Mouse (Mus musculus): ENCODE results near the gene Papss2. TPM values are rescaled to one million over a fixed set of nuclear protein-coding genes. Genes with fewer than 3 reads are reported as not detected.

Gene Papss2
- polyA plus RNA-seq, 1 experiment = 4.9 TPM

DNA sequence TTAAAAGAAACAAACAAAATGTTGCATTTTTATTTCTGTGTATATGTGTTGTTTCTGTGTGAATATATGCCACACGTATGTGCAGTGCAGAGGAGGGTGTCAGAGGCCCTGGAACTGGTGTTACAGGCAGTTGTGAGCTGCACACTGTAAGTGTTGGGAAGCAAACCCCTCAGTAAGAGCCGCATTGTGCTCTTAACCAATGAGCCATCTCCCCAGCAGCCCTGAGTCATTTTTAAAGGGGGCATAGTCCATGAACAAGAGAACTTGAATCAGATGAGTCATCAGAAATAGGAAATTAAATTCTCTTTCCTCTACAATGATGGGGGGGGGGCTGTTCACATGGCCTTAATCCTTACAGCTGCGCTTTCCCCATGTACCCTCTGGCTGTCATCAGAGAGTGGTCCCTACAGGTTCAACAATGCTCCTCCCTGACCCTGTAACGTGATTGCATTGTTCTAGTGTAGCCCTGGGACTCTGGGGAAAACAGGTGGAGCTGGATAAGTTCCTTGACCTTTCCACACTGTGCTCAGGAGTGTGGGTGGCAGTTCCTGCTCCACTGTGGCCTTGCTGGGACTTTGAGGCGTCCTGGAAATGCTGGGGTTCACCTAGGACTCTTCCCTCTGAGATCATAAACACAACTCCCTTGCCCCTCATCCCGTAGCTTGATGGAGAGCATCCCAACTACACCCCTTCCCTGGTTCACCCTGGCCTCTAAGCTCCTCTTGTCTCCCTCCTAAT, 5.6 kb downstream of the Papss2 start:
- H3K4me1 ChIP-seq (ENCODE audit: control insufficient read depth, insufficient read depth, low read length) = no peaks in the 10 kb centered on the region; the same call in 1 of the 2 replicates
- no peak overlapping the region for H3K27ac ChIP-seq (ENCODE audit: insufficient read depth, low read length)
- no peak for DNase-seq
- H3K27me3 ChIP-seq (ENCODE audit: control insufficient read depth, insufficient read depth, low read length) = no peaks in the 10 kb centered on the region
- 79% methylated on average over 6 of the region's 6 CpGs for WGBS
- no peak for TF ChIP-seq CTCF (IDR thresholded peaks at IDR 0.05; ENCODE audit: borderline replicate concordance, insufficient read depth, low read depth, low read length)
- TF ChIP-seq POLR2A (IDR thresholded peaks at IDR 0.05; ENCODE audit: borderline replicate concordance, insufficient read depth, low read length) = no peak
- no peak overlapping the region for H3K4me3 ChIP-seq (replicated peaks; ENCODE audit: insufficient read depth, low read depth, low read length)

DNA sequence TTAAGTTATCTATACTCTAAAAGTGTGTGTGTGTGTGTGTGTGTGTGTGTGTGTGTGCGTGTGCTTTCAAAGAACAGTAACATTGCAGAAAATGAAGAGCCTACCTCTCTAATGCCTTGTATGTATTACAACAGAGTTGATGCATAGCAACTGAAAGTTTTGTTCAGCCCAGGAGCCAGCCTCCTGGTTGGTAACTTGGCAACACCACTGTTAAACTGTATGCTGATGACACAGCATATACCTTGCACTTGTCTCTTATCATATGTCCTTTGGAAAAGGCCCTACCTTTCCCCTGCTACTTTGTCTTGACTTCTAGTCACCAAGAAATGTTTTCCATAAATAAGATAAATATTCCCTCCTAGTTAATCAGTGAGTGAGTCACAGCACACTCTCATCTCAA, 7.9 kb downstream of the Papss2 start:
- TF ChIP-seq POLR2A (IDR thresholded peaks at IDR 0.05; ENCODE audit: borderline replicate concordance, insufficient read depth, low read length) (no peak), CTCF (IDR thresholded peaks at IDR 0.05; ENCODE audit: borderline replicate concordance, insufficient read depth, low read depth, low read length) (no peak)
- DNase-seq = no peak
- H3K4me1 ChIP-seq (ENCODE audit: control insufficient read depth, insufficient read depth, low read length) = no peaks in the 10 kb centered on the region; the same call in 1 of the 2 replicates
- H3K27ac ChIP-seq (ENCODE audit: insufficient read depth, low read length) = no peak overlapping the region
- no peaks in the 10 kb centered on the region for H3K27me3 ChIP-seq (ENCODE audit: control insufficient read depth, insufficient read depth, low read length)
- no peak overlapping the region for H3K4me3 ChIP-seq (replicated peaks; ENCODE audit: insufficient read depth, low read depth, low read length)
- WGBS = 95% methylated on average over 1 of the region's 1 CpGs

DNA sequence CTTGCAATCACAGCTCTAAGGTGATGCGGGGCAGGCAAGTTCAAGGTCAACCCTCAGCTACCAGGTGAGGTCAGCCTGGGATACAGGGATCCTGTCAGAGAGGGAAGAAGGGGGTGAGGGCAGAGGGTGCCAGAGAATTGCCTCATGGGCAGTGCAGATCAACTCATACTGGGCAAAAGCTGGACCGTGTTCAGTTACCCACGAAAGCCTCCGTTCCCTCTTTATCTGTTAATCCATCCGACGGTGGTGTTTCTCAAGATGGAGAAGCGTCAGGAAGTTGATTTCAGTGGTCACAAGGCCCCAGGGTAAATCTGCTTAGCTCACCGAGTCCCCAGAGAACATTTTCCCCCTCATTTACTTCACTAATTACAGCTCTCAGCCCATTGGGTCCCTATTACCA, 8.5 kb downstream of the Papss2 start:
- Histone ChIP-seq H3K27me3 (ENCODE audit: control insufficient read depth, insufficient read depth, low read length) (no peaks in the 10 kb centered on the region), H3K27ac (ENCODE audit: insufficient read depth, low read length) (no peak overlapping the region), H3K4me1 (ENCODE audit: control insufficient read depth, insufficient read depth, low read length) (no peaks in the 10 kb centered on the region; the same call in 1 of the 2 replicates), H3K4me3 (replicated peaks; ENCODE audit: insufficient read depth, low read depth, low read length) (no peak overlapping the region)
- no peak for TF ChIP-seq POLR2A (IDR thresholded peaks at IDR 0.05; ENCODE audit: borderline replicate concordance, insufficient read depth, low read length)
- no peak for TF ChIP-seq CTCF (IDR thresholded peaks at IDR 0.05; ENCODE audit: borderline replicate concordance, insufficient read depth, low read depth, low read length)
- DNase-seq = no peak
- WGBS = 71% methylated on average over 8 of the region's 8 CpGs

DNA sequence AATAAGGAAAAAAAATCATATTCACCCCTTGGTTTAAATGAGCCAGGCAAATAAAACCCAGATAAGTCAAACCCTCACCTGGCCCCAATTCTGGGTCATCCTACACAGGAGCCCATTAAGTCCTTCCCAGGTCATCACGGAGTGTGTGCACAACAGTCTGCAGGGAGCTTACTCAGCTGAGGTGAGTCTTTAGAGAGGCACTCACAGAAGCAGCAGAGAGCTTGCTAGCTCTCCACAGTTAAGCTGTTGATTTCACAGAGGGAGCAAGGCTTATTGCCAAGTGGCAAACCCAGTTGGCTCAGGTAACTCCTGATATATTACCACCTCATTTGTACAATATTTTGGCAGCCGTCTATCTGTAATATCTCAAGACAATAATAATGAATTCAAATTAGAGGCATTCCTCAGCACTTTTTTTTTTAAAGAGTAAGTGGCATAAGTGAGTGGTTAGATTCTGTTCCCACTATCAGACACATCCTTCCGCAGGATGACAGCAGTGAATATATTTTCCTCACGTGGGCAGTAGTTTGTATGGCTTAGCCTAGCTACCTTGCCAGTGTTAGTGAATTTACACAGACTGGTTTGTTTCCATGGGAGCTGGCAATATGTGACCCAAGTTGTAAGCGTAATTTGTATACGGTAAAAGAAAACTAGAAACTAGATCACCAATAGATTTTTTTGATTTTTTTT, 9.1 kb downstream of the Papss2 start:
- no peak overlapping the region for H3K4me3 ChIP-seq (replicated peaks; ENCODE audit: insufficient read depth, low read depth, low read length)
- WGBS = 61% methylated on average over 6 of the region's 6 CpGs
- H3K27me3 ChIP-seq (ENCODE audit: control insufficient read depth, insufficient read depth, low read length) = no peaks in the 10 kb centered on the region
- DNase-seq = no peak
- no peak overlapping the region for H3K27ac ChIP-seq (ENCODE audit: insufficient read depth, low read length)
- no peak for TF ChIP-seq CTCF (IDR thresholded peaks at IDR 0.05; ENCODE audit: borderline replicate concordance, insufficient read depth, low read depth, low read length)
- TF ChIP-seq POLR2A (IDR thresholded peaks at IDR 0.05; ENCODE audit: borderline replicate concordance, insufficient read depth, low read length) = no peak
- H3K4me1 ChIP-seq (ENCODE audit: control insufficient read depth, insufficient read depth, low read length) = no peaks in the 10 kb centered on the region; the same call in 1 of the 2 replicates

DNA sequence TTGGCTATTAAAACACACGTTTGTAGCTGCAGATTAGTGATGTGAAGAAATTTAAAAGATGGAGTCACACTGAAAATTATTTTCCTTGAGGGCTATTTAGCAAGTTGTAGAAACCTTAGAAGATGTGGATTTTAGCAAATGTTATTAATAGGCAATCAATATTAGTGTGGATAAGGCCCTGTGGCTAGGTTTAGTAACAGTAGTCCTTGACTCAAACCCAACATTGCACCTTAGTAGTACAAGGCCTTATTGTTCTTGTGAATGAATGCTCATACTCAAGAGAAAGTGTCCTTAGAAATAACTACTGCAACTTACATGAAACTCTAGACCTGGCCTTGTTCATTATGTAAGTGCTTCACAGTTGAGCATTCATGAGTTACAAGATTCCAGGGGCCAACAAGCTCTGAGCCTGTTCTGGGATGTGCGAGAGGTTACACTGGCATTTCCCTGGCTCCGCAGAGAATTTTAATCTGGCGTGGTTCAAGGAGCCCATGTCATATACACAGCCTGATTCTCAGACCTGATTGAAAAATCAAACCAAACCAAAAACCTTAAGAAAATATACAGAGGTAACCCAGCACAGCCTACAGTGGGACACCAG, 10.7 kb downstream of the Papss2 start:
- H3K4me3 ChIP-seq (replicated peaks; ENCODE audit: insufficient read depth, low read depth, low read length) = no peak overlapping the region

DNA sequence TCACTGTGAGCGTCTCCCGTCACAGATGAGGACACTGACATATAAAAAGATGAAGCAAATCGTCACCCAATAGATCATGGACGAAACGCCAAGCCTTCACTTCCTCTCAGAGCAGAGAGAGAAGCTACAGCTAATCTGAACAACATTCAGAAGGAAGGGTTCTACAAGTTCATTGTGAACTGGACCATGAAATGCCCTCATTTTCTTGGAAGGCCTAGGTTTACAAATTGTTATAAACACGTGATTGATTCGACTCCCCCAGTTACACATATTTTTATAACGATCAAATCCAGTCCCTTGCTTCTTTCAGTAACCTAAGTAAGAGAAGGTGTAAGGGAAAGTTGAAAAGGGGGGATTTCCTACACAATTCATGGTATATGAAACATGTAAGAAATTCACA, 11.4 kb downstream of the Papss2 start:
- no peak overlapping the region for H3K27ac ChIP-seq (ENCODE audit: insufficient read depth, low read length)
- no peak overlapping the region for H3K4me3 ChIP-seq (replicated peaks; ENCODE audit: insufficient read depth, low read depth, low read length)
- H3K27me3 ChIP-seq (ENCODE audit: control insufficient read depth, insufficient read depth, low read length) = no peaks in the 10 kb centered on the region
- TF ChIP-seq POLR2A (IDR thresholded peaks at IDR 0.05; ENCODE audit: borderline replicate concordance, insufficient read depth, low read length) = no peak
- no peak for TF ChIP-seq CTCF (IDR thresholded peaks at IDR 0.05; ENCODE audit: borderline replicate concordance, insufficient read depth, low read depth, low read length)
- no peak for DNase-seq
- no peaks in the 10 kb centered on the region; the same call in 1 of the 2 replicates for H3K4me1 ChIP-seq (ENCODE audit: control insufficient read depth, insufficient read depth, low read length)
- WGBS = 83% methylated on average over 8 of the region's 8 CpGs

More for the DNA sequence above, 10.7 kb downstream of the Papss2 start:
- 85% methylated on average over 4 of the region's 4 CpGs for WGBS
- no peak for DNase-seq
- TF ChIP-seq POLR2A (IDR thresholded peaks at IDR 0.05; ENCODE audit: borderline replicate concordance, insufficient read depth, low read length) (no peak), CTCF (IDR thresholded peaks at IDR 0.05; ENCODE audit: borderline replicate concordance, insufficient read depth, low read depth, low read length) (no peak)
- H3K4me1 ChIP-seq (ENCODE audit: control insufficient read depth, insufficient read depth, low read length) = no peaks in the 10 kb centered on the region; the same call in 1 of the 2 replicates
- H3K27ac ChIP-seq (ENCODE audit: insufficient read depth, low read length) = no peak overlapping the region
- H3K27me3 ChIP-seq (ENCODE audit: control insufficient read depth, insufficient read depth, low read length) = no peaks in the 10 kb centered on the region

DNA sequence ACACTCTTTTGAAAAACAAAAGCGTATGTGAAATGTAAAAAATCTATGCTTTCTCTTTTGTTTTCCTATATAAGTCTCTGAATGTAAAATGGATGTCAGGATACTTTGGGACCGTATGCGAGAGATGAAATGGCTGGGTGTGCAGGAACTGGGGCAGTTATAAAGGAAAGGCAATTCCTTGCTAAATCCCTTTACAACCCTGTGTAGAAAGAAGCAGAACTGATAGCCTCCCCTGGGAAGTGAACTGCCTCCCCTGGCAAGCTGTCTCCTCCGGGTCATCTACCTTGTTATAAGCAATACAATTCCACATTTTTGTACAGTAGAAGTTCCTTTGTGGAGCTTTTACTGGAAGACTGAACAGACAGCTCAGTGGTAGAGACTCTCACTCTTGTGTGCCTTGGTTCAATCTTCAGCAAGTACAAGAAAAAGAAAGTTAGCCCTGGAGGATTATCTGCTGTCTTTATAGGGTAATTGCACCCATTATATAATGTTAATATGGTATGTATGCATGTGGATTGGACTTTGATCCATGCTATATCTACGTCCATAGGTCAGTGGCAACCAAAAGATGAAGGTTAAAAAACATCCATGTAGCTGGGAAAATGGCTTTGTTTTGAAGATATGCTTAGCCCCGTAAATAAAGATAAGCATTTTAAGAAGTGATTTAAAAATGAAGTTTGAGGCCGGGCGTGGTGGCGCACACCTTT, 15.9 kb downstream of the Papss2 start:
- 92% methylated on average over 9 of the region's 9 CpGs for WGBS
- Histone ChIP-seq H3K4me1 (ENCODE audit: control insufficient read depth, insufficient read depth, low read length) (no peaks in the 10 kb centered on the region), H3K27me3 (ENCODE audit: control insufficient read depth, insufficient read depth, low read length) (no peaks in the 10 kb centered on the region), H3K27ac (ENCODE audit: insufficient read depth, low read length) (no peak overlapping the region), H3K4me3 (replicated peaks; ENCODE audit: insufficient read depth, low read depth, low read length) (no peak overlapping the region)
- TF ChIP-seq CTCF (IDR thresholded peaks at IDR 0.05; ENCODE audit: borderline replicate concordance, insufficient read depth, low read depth, low read length) (no peak), POLR2A (IDR thresholded peaks at IDR 0.05; ENCODE audit: borderline replicate concordance, insufficient read depth, low read length) (no peak)
- no peak for DNase-seq

Measured in cerebellum, adult 2 months (tissue).